Mouse (Mus musculus): Measurements from ENCODE around the gene Mtrex. TPM values are rescaled to one million over a fixed set of nuclear protein-coding genes. Genes with fewer than 3 reads are reported as not detected.

Gene Mtrex
- total RNA-seq (2015) (77.2 and 85.6 TPM in 2 replicates), total RNA-seq (2017) (69.9 and 87.9 TPM in 2 replicates)

DNA sequence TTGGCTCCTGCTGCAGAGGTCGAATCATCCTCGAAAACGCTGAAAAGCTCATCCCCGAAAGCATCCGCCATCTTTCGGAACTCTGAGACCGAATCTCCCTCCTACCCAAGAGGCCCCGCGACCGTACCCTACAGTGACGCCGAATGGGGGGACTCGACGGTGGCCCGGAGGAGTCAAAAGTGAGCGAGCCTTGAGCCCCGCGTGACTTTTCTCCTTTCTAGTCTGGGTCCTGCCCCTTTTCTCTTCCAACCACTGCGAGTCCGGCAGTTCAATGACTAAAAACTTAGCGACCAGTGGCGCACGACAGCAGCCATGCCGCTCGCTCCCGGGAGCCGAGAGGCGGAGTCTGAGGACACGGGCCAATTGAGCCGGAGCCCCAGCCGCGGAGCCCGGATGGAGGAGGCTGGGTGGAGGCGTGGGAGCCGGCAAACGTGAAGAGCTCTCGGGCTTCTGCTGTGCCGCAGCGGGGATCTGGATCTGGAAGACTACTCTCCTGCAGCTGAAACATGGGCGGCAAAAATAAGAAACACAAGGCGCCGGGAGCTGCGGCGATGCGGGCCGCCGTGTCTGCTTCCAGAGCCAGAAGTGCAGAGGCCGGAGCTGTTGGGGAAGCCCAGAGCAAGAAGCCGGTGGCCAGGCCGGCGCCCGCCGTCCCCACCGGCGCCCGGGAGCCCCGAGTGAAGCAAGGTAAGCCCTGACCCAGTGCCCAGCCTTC is at the start of gene Mtrex, which contains the start of gene Dhx29:
Gene Mtrex, minus strand, starts transcription at position 112 of the 715 bp plus-strand sequence.
Gene Dhx29, plus strand, starts transcription at position 168 of the 715 bp plus-strand sequence.
- ATAC-seq (replicated peaks; ENCODE audit: poor library complexity): peak; percentile 95

DNA sequence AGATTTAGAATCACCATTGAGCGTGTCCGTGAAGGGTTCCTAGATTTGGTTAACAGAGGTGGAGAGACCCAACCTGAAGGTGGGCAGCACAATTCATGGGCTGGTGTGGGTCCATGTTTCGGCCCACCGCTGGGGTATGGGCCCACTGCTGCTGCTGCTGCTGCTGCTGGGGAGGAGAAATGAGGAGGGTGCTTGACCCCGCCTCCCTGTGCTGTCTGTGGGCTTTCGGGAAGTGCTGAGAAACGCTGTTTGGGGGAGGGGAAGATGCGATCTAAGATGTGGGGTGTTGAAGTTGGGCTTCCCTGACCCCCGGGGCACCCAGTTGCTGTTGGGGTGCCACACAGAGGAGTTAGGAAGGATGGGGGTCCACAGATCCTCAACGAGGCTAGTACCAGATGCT is 49.5 kb upstream of the Mtrex start:
- ATAC-seq (replicated peaks; ENCODE audit: poor library complexity): peak; percentile 68

DNA sequence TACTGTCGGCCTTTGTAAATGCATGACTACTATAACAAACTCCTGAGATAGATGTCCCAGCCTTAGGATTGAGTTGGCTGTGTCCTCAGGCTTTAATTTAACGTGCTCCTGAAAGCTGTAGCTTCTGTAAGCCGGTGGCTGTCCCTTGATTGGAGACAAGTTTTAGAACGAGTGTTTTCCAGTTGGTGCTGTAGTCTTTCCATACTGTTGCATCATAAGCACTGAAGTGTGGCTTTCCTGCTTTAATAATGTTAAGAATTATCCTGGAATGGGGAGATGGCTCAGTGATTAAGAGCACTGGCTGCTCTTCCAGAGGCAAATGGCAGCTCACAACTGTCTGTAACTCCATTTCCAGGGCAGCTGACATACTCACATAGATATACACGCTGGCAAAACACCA is 40.1 kb upstream of the Mtrex start:
- ATAC-seq (replicated peaks; ENCODE audit: poor library complexity): no peak

GRCm38 (mm10) chr13:112964421-112964820 is 37.2 kb upstream of the Mtrex start:
- no peak for ATAC-seq (replicated peaks; ENCODE audit: poor library complexity)

GRCm38 (mm10) chr13:112963081-112963480 is 35.9 kb upstream of the Mtrex start:
- ATAC-seq (replicated peaks; ENCODE audit: poor library complexity): no peak

- no peak for ATAC-seq (replicated peaks; ENCODE audit: poor library complexity)
Observed at GRCm38 (mm10) chr13:112954067-112954466, 26.9 kb upstream of the Mtrex start.

DNA sequence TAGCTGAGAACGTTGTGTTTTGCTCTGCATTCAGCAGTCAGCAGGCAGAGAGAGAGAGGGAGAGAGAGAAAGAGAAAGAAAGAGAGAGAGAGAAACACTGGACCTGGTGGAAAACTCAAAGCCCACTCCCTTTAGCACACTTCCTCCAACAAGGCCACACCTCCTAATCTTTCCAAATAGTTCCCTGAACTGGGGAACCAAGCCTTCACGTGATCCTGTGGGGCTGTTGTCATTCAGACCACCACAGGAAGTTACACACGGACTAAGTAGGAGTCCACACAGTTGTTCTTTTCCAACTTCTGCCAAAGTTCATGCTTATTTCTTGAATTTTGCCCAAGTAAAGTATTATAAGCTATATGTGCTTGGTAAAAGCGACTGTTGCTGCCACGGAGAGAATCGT is 18.7 kb upstream of the Mtrex start:
- ATAC-seq (replicated peaks; ENCODE audit: poor library complexity): peak; percentile 75

GRCm38 (mm10) chr13:112945312-112945711 is 18.1 kb upstream of the Mtrex start:
- no peak for ATAC-seq (replicated peaks; ENCODE audit: poor library complexity)

- ATAC-seq (replicated peaks; ENCODE audit: poor library complexity): peak; percentile 68
Observed at GRCm38 (mm10) chr13:112941879-112942330, 14.7 kb upstream of the Mtrex start.

- no peak for ATAC-seq (replicated peaks; ENCODE audit: poor library complexity)
Observed at GRCm38 (mm10) chr13:112938130-112938529, 10.9 kb upstream of the Mtrex start.

DNA sequence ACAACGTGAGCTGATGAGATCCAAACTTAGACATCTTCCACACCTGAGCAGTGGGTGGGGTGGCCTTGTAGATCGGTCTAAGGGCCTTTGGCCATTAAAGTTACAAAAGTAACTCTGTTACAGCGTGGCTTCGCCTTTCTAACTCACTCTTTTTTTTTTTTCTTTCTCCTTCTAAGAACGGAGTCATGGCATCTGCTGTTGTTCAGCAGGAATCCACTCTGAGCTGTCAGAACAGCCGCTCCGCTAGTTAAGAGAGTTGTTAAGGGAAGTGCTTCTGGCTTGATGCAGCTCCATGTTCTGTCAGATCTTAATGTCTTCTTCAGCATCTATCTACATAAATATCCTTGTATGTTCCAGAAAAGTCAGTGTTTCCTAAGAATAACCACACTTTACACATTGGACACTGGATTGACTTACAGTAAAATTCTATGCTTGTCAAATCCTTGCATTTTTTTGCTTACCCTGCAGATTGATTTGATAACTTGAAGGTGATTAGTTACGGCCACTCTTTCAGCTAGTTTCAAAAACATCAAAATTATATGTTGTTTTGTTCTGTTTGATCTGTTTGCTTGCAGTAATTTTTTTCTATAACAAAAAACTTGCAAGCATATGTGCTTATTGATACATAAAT is 955 bp upstream of the Mtrex start:
- no peak for ATAC-seq (replicated peaks; ENCODE audit: poor library complexity)

- peak; percentile 49 for ATAC-seq (replicated peaks; ENCODE audit: poor library complexity)
Observed at GRCm38 (mm10) chr13:112926796-112927195, 402 bp downstream of the Mtrex start.

DNA sequence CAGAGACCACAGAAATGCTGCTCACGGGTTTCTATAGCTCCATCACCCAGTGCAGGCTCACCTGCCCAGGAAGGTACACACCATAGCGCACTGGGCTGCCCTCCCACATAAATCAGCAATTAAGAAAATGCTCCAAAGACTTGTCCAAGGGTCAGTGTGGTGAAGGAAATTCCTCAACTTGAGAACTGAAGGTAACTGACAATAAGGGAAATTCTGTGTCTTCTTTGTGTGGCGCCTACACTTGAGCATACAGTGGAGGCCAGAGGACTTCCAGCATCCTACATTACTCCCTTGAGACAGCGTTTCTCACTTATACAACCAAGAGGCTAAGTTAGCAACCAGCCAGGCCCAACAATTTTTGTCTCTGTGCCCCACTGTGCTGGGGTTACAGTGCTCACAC is 1.2 kb downstream of the Mtrex start:
- no peak for ATAC-seq (replicated peaks; ENCODE audit: poor library complexity)

DNA sequence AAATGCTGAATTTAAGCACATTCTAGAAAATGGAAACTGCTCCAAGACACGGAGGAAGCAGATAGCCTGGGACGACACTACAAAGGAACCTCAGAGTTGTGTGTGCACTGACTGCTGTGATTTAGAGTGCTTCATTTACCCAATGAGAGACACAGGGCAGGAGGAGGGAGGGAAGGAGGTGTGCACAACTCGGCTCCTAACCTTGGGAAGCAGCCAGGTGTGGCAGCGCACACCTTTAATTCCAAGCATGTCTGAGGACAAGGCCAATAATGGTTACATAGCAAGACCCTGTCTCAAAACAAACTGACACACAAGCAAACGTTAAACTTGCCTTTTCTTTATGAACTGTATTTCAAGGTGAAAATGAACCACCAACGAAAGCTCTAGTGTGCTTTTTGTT is 1.9 kb downstream of the Mtrex start:
- ATAC-seq (replicated peaks; ENCODE audit: poor library complexity): no peak

- no peak for ATAC-seq (replicated peaks; ENCODE audit: poor library complexity)
Observed at GRCm38 (mm10) chr13:112920906-112921305, 6.3 kb downstream of the Mtrex start.

- no peak for ATAC-seq (replicated peaks; ENCODE audit: poor library complexity)
Observed at GRCm38 (mm10) chr13:112919141-112919865, 7.9 kb downstream of the Mtrex start.

DNA sequence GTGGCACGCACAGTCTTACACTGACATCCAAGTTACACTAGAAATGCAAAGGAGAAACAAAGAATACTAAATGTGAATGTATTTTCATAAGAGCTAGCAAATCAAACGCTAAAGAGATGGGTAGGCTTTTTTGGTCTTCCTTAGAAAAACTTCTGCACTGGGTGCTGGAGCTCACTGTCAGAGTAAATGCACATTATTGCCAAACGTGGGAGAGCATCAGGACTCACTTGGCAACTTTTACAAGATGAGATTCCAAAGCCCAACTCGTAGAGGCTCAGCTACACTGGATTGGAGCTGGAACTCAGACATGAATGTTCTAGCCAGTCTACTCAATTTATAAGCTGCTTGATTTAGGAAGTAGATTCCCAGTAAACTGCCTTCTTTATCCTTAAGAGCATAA is 16.8 kb downstream of the Mtrex start:
- no peak for ATAC-seq (replicated peaks; ENCODE audit: poor library complexity)

- ATAC-seq (replicated peaks; ENCODE audit: poor library complexity): peak; percentile 88
Observed at GRCm38 (mm10) chr13:112909663-112910062, 17.5 kb downstream of the Mtrex start.

- ATAC-seq (replicated peaks; ENCODE audit: poor library complexity): no peak
Observed at GRCm38 (mm10) chr13:112902176-112902575, 25.0 kb downstream of the Mtrex start.

DNA sequence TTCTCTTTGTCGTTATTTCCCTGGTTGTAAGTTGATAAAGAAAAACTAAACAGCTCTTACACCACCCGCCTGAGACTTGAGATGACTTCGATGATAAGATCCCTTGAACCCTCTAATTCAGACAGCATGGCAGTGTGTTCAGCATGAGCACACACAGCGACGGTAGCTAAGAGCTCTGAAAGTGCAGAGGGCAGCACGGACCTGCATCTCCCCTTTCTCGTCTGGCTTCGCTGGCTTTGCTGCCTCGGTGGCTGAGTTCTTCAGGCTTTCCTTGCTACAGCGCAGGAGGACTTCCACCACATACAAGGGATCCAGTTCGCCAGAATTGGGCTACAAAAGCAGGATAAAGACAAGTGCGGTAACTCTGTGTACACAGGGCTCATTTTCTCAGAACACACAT is 40.0 kb downstream of the Mtrex start:
- ATAC-seq (replicated peaks; ENCODE audit: poor library complexity): no peak

DNA sequence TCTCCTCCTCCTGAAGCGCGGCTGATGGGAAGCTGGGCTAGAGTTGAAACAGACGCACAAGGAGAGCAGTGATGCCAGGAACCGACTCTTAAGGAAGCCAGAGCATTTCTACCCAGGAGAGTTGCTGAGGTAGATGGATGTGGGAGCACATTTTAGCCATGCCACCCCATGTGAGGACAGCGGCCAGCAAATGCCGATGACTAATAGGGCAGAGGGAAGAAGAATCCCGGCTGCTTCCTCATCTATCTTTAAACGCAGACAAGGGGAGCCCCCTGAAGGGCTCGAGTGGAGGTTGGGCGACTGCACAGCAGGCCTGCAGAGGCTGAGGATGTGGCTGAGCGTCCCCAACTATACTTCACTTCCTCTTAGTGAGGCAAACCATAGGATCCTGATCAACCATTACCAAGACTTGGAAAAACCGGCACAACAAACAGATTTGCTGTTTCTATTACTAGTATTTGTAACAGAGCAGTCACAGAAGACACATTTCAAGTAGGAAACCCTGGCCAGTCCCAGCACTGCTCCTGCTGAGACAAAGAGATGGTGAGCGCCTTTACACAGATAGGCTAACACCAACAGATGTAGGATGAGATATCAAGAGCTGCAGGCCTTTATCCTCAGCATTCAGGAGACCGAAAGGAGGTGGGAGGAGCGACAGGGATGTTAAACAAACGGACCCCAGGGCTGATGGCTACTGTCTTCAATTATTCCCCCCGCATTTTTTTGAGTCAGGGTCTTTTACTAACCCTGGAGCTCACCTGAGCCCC is 55.5 kb downstream of the Mtrex start:
- ATAC-seq (replicated peaks; ENCODE audit: poor library complexity): peak; percentile 90

Data from megakaryocyte progenitor cell, adult 5-6 weeks (primary cell).